Comparison of ENCODE assay signal across 8 mouse cellular contexts in genomic region chr7:99268951-99269945, GRCm38 (mm10). TPM values are rescaled to one million over a fixed set of nuclear protein-coding genes. Genes with fewer than 3 reads are reported as not detected.
DNase-seq lines count a peak whose midpoint lies in the region; ATAC-seq and TF ChIP-seq lines count a peak whose summit lies in the region.

No protein-coding gene starts in this region.

- TF ChIP-seq CTCF in heart, postnatal 0 days (IDR thresholded peaks at IDR 0.05; ENCODE audit: low read depth), result no peak
- no peak for TF ChIP-seq CTCF in lung, postnatal 0 days (IDR thresholded peaks at IDR 0.05)

- no peak overlapping the region for H3K9ac ChIP-seq in heart, postnatal 0 days (replicated peaks; ENCODE audit: low read depth, low read length)
- H3K9ac ChIP-seq in lung, postnatal 0 days (replicated peaks; ENCODE audit: low read depth), result 0 out of 2 replicates have a peak overlapping the region, but pooled peaks have one; percentile 8

- no peaks in the 10 kb centered on the region for H3K9me3 ChIP-seq in heart, postnatal 0 days (replicated peaks; ENCODE audit: control insufficient read depth, low read length)
- H3K9me3 ChIP-seq in lung, postnatal 0 days (ENCODE audit: low read length), result no peaks in the 10 kb centered on the region

- 12% methylated on average over 39 of the region's 42 CpGs for WGBS in heart, postnatal 0 days
- WGBS in lung, postnatal 0 days, result 8% methylated on average over 42 of the region's 42 CpGs

- peak overlapping the region; percentile 78 for H3K4me2 ChIP-seq in heart, postnatal 0 days (ENCODE audit: low read depth, low read length)
- peak overlapping the region; percentile 67 for H3K4me2 ChIP-seq in lung, postnatal 0 days (replicated peaks; ENCODE audit: low read depth, low read length)

- ATAC-seq in heart, postnatal 0 days (ENCODE audit: insufficient read depth, low read depth), result peak; percentile 13; the same call in 1 of the 2 replicates
- peak; percentile 65 for ATAC-seq in lung, postnatal 0 days

- DNase-seq in cerebellum, adult 11-12 months, result peak; percentile 38
- DNase-seq in cerebellum, adult 9-10 months, result no peak
- DNase-seq in thymus, postnatal 4 days, result peak; percentile 27
- DNase-seq in thymus, postnatal 10 days (ENCODE audit: low spot score in 2 of 2), result no peak
- DNase-seq in heart, postnatal 0 days (ENCODE audit: low spot score), result no peak
- peak; percentile 68 for DNase-seq in lung, postnatal 0 days (ENCODE audit: low spot score)
- DNase-seq in layer of hippocampus, adult 18-20 months (ENCODE audit: low spot score in 2 of 2), result no peak
- no peak for DNase-seq in thymus, adult 18-20 months

- no peak overlapping the region for H3K27ac ChIP-seq in heart, postnatal 0 days (ENCODE audit: low read depth)
- H3K27ac ChIP-seq in lung, postnatal 0 days (ENCODE audit: low read length), result peak overlapping the region; percentile 71

- peak overlapping the region; percentile 49 for H3K4me3 ChIP-seq in heart, postnatal 0 days (ENCODE audit: low read depth, low read length)
- H3K4me3 ChIP-seq in lung, postnatal 0 days (ENCODE audit: low read depth, low read length), result peak overlapping the region; percentile 43

- H3K4me1 ChIP-seq in heart, postnatal 0 days (ENCODE audit: control insufficient read depth, insufficient read depth), result peaks cover 28% of the 10 kb centered on the region; the same call in 1 of the 2 replicates
- peaks cover 12% of the 10 kb centered on the region; the same call in 1 of the 2 replicates for H3K4me1 ChIP-seq in lung, postnatal 0 days (ENCODE audit: insufficient read depth, low read depth, low read length)

- H3K36me3 ChIP-seq in heart, postnatal 0 days (replicated peaks; ENCODE audit: control insufficient read depth, insufficient read depth, low read length), result no peaks in the 10 kb centered on the region
- H3K36me3 ChIP-seq in lung, postnatal 0 days (ENCODE audit: insufficient read depth, low read length), result no peaks in the 10 kb centered on the region

- H3K27me3 ChIP-seq in heart, postnatal 0 days (ENCODE audit: control insufficient read depth, insufficient read depth, low read length), result peaks cover 46% of the 10 kb centered on the region
- peaks cover 26% of the 10 kb centered on the region for H3K27me3 ChIP-seq in lung, postnatal 0 days (replicated peaks; ENCODE audit: insufficient read depth, low read length)

- TF ChIP-seq EP300 in heart, postnatal 0 days (IDR thresholded peaks at IDR 0.05; ENCODE audit: low read depth), result no peak
- TF ChIP-seq EP300 in lung, postnatal 0 days (IDR thresholded peaks at IDR 0.05), result peak; percentile 62; the same call in 1 of the 2 replicates

RNA-seq across cellular contexts. Expression of gene Map6, which starts 2.0 kb away (rescaled TPM):
- total RNA-seq in heart, postnatal 0 days (2014; rRNA removed; ENCODE audit: low replicate concordance), result 1.5 and 3.7 TPM in 2 replicates
- polyA plus RNA-seq in heart, postnatal 0 days (2015; fragmentation: Nextera tagmentation; extraction: Ambion mirVana), result 1.8 and 2.5 TPM in 2 replicates
- polyA plus RNA-seq in lung, postnatal 0 days (2015; fragmentation: Nextera tagmentation; extraction: Ambion mirVana), result 29.6 and 35.9 TPM in 2 replicates
- 100 to 1,000 TPM in 1 of 2 experiments, 10 to 100 TPM in 1; 99.7 to 105 TPM for total RNA-seq in layer of hippocampus, adult 18-20 months (2021)

RNA-seq across cellular contexts. Expression of gene Mogat2, which starts 30.8 kb away (rescaled TPM):
- not detected in 2 replicates for total RNA-seq in heart, postnatal 0 days (2014; rRNA removed; ENCODE audit: low replicate concordance)
- 0.25 and 0.40 TPM in 2 replicates for polyA plus RNA-seq in heart, postnatal 0 days (2015; fragmentation: Nextera tagmentation; extraction: Ambion mirVana)
- 0.27 and 0.55 TPM in 2 replicates for polyA plus RNA-seq in lung, postnatal 0 days (2015; fragmentation: Nextera tagmentation; extraction: Ambion mirVana)
- total RNA-seq in layer of hippocampus, adult 18-20 months (2021), result not detected

Comparison
In these comparisons a context has a peak if more than half of its experiments do, and no peak if none do; other contexts are left out.
1. DNase-seq: peak in cerebellum, adult 11-12 months (single experiment), thymus, postnatal 4 days (single experiment) and lung, postnatal 0 days (single experiment); none in cerebellum, adult 9-10 months (single experiment), thymus, postnatal 10 days (0 of 2), heart, postnatal 0 days (single experiment), layer of hippocampus, adult 18-20 months (0 of 2) and thymus, adult 18-20 months (0 of 2).
2. RNA of gene Map6, which starts 2.0 kb away (total RNA-seq): 99.7 to 105 TPM in layer of hippocampus, adult 18-20 months; 1.5 to 3.7 TPM in heart, postnatal 0 days; every median in the first group is over 10 times any median in the second.